Mouse (Mus musculus) cerebellum, adult 2 months (tissue): ENCODE measurements at regions not wholly inside any gene's neighbourhood (a gene's known extent, or its start where the extent isn't known, plus 50 kb on each side); places are given as distances from the start of the nearest gene placed in this dataset.

Experiments used
- CTCF ChIP-seq: fragments of 200-500 bp; IDR thresholded peaks from 2 replicates; pipeline ENCODE4 v1.5.1; 2011; ENCODE audit warnings: low read depth, mild to moderate bottlenecking, control low read depth, low read length, moderate library complexity, borderline replicate concordance; ENCODE audit not compliant: insufficient read depth
- POLR2A ChIP-seq: fragments of 200-500 bp; IDR thresholded peaks from 2 replicates; pipeline ENCODE4 v1.6.1; 2011; ENCODE audit warnings: low read length, control low read depth, borderline replicate concordance; ENCODE audit not compliant: insufficient read depth

DNA sequence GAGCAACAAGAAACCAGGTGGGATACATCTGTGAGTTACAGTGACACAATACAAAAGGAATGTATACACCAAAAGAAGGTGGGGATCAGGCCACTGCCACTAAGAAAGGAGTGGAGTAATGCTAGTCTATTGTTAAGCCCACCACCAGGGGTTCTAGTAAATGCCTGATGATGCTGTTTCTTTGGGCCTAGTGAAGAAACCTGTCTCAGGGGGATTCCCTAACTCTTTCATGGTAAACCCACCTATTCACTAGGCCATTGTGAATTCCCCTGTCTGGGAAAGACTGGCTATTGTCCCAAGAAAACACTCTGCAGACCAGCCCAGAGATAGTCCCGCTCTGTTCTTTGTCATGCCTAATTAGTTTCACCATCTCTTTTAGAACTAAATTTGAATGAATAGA lies 368.2 kb downstream of the Wdr20rt start:
- TF ChIP-seq POLR2A (no peak), CTCF (no peak)
